Comparison of ENCODE assay signal across 13 mouse cellular contexts in the genomic region with DNA sequence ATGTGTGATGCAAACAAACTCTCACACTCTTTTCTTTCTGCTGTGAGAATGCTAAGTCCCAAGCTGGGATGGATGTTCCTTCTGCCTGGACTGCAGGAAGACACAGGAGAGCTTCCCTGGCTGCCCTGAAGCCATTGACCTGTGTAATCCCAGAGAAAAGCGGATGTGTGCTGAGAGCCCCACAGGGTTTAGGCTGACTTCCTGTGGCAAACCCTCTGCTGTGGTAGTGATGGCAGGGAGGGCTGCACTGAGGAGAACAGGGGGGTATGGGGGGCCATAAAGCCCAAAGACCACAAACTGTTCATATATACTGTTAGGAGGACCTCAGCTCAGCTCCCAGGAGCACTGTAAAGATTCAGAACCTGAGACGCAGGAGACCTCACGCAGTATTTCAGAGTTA. TPM values are rescaled to one million over a fixed set of nuclear protein-coding genes. Genes with fewer than 3 reads are reported as not detected.
DNase-seq lines count a peak whose midpoint lies in the region; ATAC-seq lines count a peak whose summit lies in the region.
"Had no signal": no experiment of that assay in that cellular context is flagged by ENCODE, and none has a peak within 500 bp of the region (broad histone marks: within the 10 kb centered on the region; RNA-seq: fewer than 3 reads in every experiment).

No protein-coding gene starts in this region.

- no peaks in the 10 kb centered on the region for H3K9me3 ChIP-seq in embryonic facial prominence, embryonic 15.5 days (replicated peaks)
- no peaks in the 10 kb centered on the region for H3K9me3 ChIP-seq in hindbrain, embryonic 13.5 days
- H3K9me3 ChIP-seq: forebrain, embryonic 15.5 days; neural tube, embryonic 12.5 days had no signal

- H3K27me3 ChIP-seq in embryonic facial prominence, embryonic 15.5 days: no peaks in the 10 kb centered on the region
- no peaks in the 10 kb centered on the region for H3K27me3 ChIP-seq in hindbrain, embryonic 13.5 days
- H3K27me3 ChIP-seq: forebrain, embryonic 15.5 days; neural tube, embryonic 12.5 days had no signal

- H3K9ac ChIP-seq in embryonic facial prominence, embryonic 15.5 days: no peak overlapping the region
- H3K9ac ChIP-seq in hindbrain, embryonic 13.5 days: no peak overlapping the region
- H3K9ac ChIP-seq: forebrain, embryonic 15.5 days; neural tube, embryonic 12.5 days had no signal

- ATAC-seq in common myeloid progenitor, adult 5-6 weeks (replicated peaks; ENCODE audit: low read depth, poor library complexity, severe bottlenecking): peak; percentile 51
- no peak for ATAC-seq in embryonic facial prominence, embryonic 15.5 days (ENCODE audit: insufficient number of reproducible peaks, low FRiP score, low TSS enrichment, low read depth)
- ATAC-seq in hindbrain, embryonic 13.5 days (ENCODE audit: low FRiP score): no peak
- ATAC-seq: forebrain, embryonic 15.5 days; hindbrain, postnatal 0 days; lung, postnatal 0 days had no signal

- H3K27ac ChIP-seq in embryonic facial prominence, embryonic 15.5 days (replicated peaks): peak overlapping the region; percentile 2; the same call in 1 of the 2 replicates
- H3K27ac ChIP-seq in hindbrain, embryonic 13.5 days: no peak overlapping the region
- H3K27ac ChIP-seq: forebrain, embryonic 15.5 days; hindbrain, postnatal 0 days; neural tube, embryonic 12.5 days had no signal

- no peak overlapping the region for H3K4me3 ChIP-seq in embryonic facial prominence, embryonic 15.5 days (replicated peaks)
- H3K4me3 ChIP-seq in hindbrain, embryonic 13.5 days: no peak overlapping the region
- H3K4me3 ChIP-seq: forebrain, embryonic 15.5 days; neural tube, embryonic 12.5 days had no signal

- DNase-seq in kidney, postnatal 10 days: peak; percentile 9
- no peak for DNase-seq in kidney, postnatal 36 days
- peak; percentile 45 for DNase-seq in naive thymus-derived CD4-positive, alpha-beta T cell, adult 2 months (ENCODE audit: low read depth)
- DNase-seq in MN1 (ENCODE audit: low spot score): no peak
- DNase-seq: kidney, adult 8-10 months had no signal

- H3K36me3 ChIP-seq in embryonic facial prominence, embryonic 15.5 days: no peaks in the 10 kb centered on the region
- peaks cover 9% of the 10 kb centered on the region for H3K36me3 ChIP-seq in hindbrain, embryonic 13.5 days
- H3K36me3 ChIP-seq: forebrain, embryonic 15.5 days; neural tube, embryonic 12.5 days had no signal

- 72% methylated on average over 3 of the region's 3 CpGs for WGBS in embryonic facial prominence, embryonic 15.5 days
- WGBS in hindbrain, embryonic 13.5 days: 71% methylated on average over 3 of the region's 3 CpGs

- no peak overlapping the region for H3K4me2 ChIP-seq in embryonic facial prominence, embryonic 15.5 days (replicated peaks)
- H3K4me2 ChIP-seq in hindbrain, embryonic 13.5 days: no peak overlapping the region
- H3K4me2 ChIP-seq: forebrain, embryonic 15.5 days; midbrain, embryonic 11.5 days; neural tube, embryonic 12.5 days had no signal

- H3K4me1 ChIP-seq in embryonic facial prominence, embryonic 15.5 days: peaks cover 33% of the 10 kb centered on the region
- H3K4me1 ChIP-seq in hindbrain, embryonic 13.5 days (replicated peaks): peaks cover 42% of the 10 kb centered on the region

RNA-seq across cellular contexts. Expression of a gene that starts 57.3 kb away (rescaled TPM):
- 8.4 and 15.8 TPM in 2 replicates for total RNA-seq in common myeloid progenitor, adult 5-6 weeks (2017)
- polyA plus RNA-seq in embryonic facial prominence, embryonic 15.5 days (2015; fragmentation: Nextera tagmentation; extraction: Ambion mirVana): 30.2 and 33.5 TPM in 2 replicates
- 14.3 and 16.5 TPM in 2 replicates for polyA plus RNA-seq in hindbrain, embryonic 13.5 days (2015; fragmentation: Nextera tagmentation; extraction: Ambion mirVana)

Comparison
In these comparisons a context has a peak if more than half of its experiments do, and no peak if none do; other contexts are left out.
1. DNase-seq: peak in kidney, postnatal 10 days (single experiment) and naive thymus-derived CD4-positive, alpha-beta T cell, adult 2 months (single experiment); none in kidney, postnatal 36 days (0 of 2) and MN1 (single experiment).